Mouse (Mus musculus) MEL (cell line): Measurements from ENCODE around the gene Uxs1. TPM values are rescaled to one million over a fixed set of nuclear protein-coding genes. Genes with fewer than 3 reads are reported as not detected.

Experiments used
- DNase-seq: peaks from one replicate; pipeline ENCODE4 v3.0.0; 2011; ENCODE audit warnings: low read depth, low spot score
- H3K27ac ChIP-seq: 2 replicates; pipeline ENCODE4 v1.5.1; 2012; ENCODE audit warnings: low read depth, mild to moderate bottlenecking, control low read depth, low read length, moderate library complexity; ENCODE audit not compliant: control insufficient read depth
- H3K27me3 ChIP-seq, 2 experiments: fragments of 150-350 bp in 1 of 2; sonication (generic) in 1 of 2; 2 replicates each; pipeline ENCODE4 v1.6.1; 2012; ENCODE audit warnings: low read length in 2 of 2, mild to moderate bottlenecking in 2 of 2, improper control_type of control experiment in 1 of 2, moderate library complexity in 1 of 2; ENCODE audit not compliant: insufficient read depth in 2 of 2, control insufficient read depth in 1 of 2
- H3K36me3 ChIP-seq, 2 experiments: 2 replicates each; pipeline ENCODE4 v1.6.1; 2012 to 2014; ENCODE audit warnings: low read length in 2 of 2, improper control_type of control experiment in 1 of 2, inconsistent platforms in 1 of 2, mild to moderate bottlenecking in 1 of 2; ENCODE audit not compliant: insufficient read depth in 2 of 2, control insufficient read depth in 1 of 2
- H3K4me1 ChIP-seq, 2 experiments: fragments of 150-350 bp in 1 of 2; sonication (generic) in 1 of 2; 2 replicates each; pipeline ENCODE4 v1.6.1; 2012; ENCODE audit warnings: low read length in 2 of 2, improper control_type of control experiment in 1 of 2, mild to moderate bottlenecking in 1 of 2; ENCODE audit not compliant: insufficient read depth in 2 of 2, control insufficient read depth in 1 of 2
- H3K4me3 ChIP-seq, 2 experiments: fragments of 150-350 bp in 1 of 2; sonication (generic) in 1 of 2; 2 replicates each; pipeline ENCODE4 v1.5.1; 2012; ENCODE audit warnings: low read depth in 2 of 2, low read length in 2 of 2, mild to moderate bottlenecking in 2 of 2, moderate library complexity in 2 of 2, control low read depth in 1 of 2, improper control_type of control experiment in 1 of 2; ENCODE audit not compliant: control insufficient read depth in 1 of 2, insufficient read depth in 1 of 2
- H3K79me2 ChIP-seq: 2 replicates; pipeline ENCODE4 v1.6.1; 2012; ENCODE audit warnings: mild to moderate bottlenecking, low read length, moderate library complexity; ENCODE audit not compliant: control insufficient read depth, poor library complexity, insufficient read depth
- H3K9ac ChIP-seq: 2 replicates; pipeline ENCODE4 v1.6.1; 2012; ENCODE audit warnings: low read depth, mild to moderate bottlenecking, control low read depth, low read length, moderate library complexity; ENCODE audit not compliant: control insufficient read depth, poor library complexity, severe bottlenecking
- H3K9me3 ChIP-seq: fragments of 150-350 bp; sonication (generic); replicated peaks from 2 replicates; pipeline ENCODE4 v1.6.1; 2012; ENCODE audit warnings: mild to moderate bottlenecking, low read length, improper control_type of control experiment, moderate library complexity; ENCODE audit not compliant: insufficient read depth
- BHLHE40 ChIP-seq: IDR thresholded peaks from 2 replicates; pipeline ENCODE4 v1.6.1; 2012; ENCODE audit warnings: low read depth, mild to moderate bottlenecking, inconsistent platforms, low read length, improper control_type of control experiment, borderline replicate concordance
- CHD1 ChIP-seq: IDR thresholded peaks from 2 replicates; pipeline ENCODE4 v1.6.1; 2012; ENCODE audit warnings: low read depth, mild to moderate bottlenecking, inconsistent platforms, low read length, improper control_type of control experiment
- CTCF ChIP-seq, 3 experiments: IDR thresholded peaks in 2 of 3; conservative IDR thresholded peaks in 1 of 3; 2 replicates each; pipeline ENCODE4 v1.5.1; 2011 to 2012; ENCODE audit warnings: low read length in 3 of 3, low read depth in 2 of 3, mild to moderate bottlenecking in 2 of 3, improper control_type of control experiment in 1 of 3, inconsistent platforms in 1 of 3, mixed read lengths in 1 of 3, moderate library complexity in 1 of 3; ENCODE audit not compliant: control insufficient read depth in 1 of 3, insufficient read depth in 1 of 3, poor library complexity in 1 of 3, severe bottlenecking in 1 of 3
- ELF1 ChIP-seq: IDR thresholded peaks from 2 replicates; pipeline ENCODE4 v1.6.1; 2014; ENCODE audit warnings: low read depth, mild to moderate bottlenecking, inconsistent platforms, low read length, improper control_type of control experiment, moderate library complexity
- GATA1 ChIP-seq: IDR thresholded peaks from 2 replicates; pipeline ENCODE4 v1.6.1; 2011; ENCODE audit warnings: low read depth, low read length, improper control_type of control experiment
- HCFC1 ChIP-seq: IDR thresholded peaks from 2 replicates; pipeline ENCODE4 v1.6.1; 2012; ENCODE audit warnings: low read depth, mild to moderate bottlenecking, inconsistent platforms, low read length, improper control_type of control experiment, moderate library complexity
- KAT2A ChIP-seq: conservative IDR thresholded peaks from 2 replicates; pipeline ENCODE4 v1.6.1; 2012; ENCODE audit warnings: low read depth, low read length, improper control_type of control experiment, inconsistent platforms
- MAFK ChIP-seq: IDR thresholded peaks from 2 replicates; pipeline ENCODE4 v1.6.1; 2011; ENCODE audit warnings: low read depth, mild to moderate bottlenecking, low read length, improper control_type of control experiment, borderline replicate concordance
- MAX ChIP-seq: IDR thresholded peaks from 2 replicates; pipeline ENCODE4 v1.6.1; 2011; ENCODE audit warnings: low read length, improper control_type of control experiment
- MAZ ChIP-seq: IDR thresholded peaks from 2 replicates; pipeline ENCODE4 v1.6.1; 2012; ENCODE audit warnings: low read depth, mild to moderate bottlenecking, inconsistent platforms, low read length, improper control_type of control experiment
- MEF2A ChIP-seq: IDR thresholded peaks from 2 replicates; pipeline ENCODE4 v1.6.1; 2014; ENCODE audit warnings: low read depth, mild to moderate bottlenecking, inconsistent platforms, low read length, improper control_type of control experiment; ENCODE audit not compliant: poor library complexity, insufficient replicate concordance, severe bottlenecking; ENCODE audit errors: extremely low read depth
- MYC ChIP-seq: IDR thresholded peaks from 2 replicates; pipeline ENCODE4 v1.6.1; 2011; ENCODE audit warnings: low read depth, mild to moderate bottlenecking, low read length, improper control_type of control experiment, moderate library complexity
- NELFE ChIP-seq: IDR thresholded peaks from 2 replicates; pipeline ENCODE4 v1.6.1; 2011; ENCODE audit warnings: low read depth, low read length, improper control_type of control experiment
- POLR2AphosphoS2 ChIP-seq: IDR thresholded peaks from 2 replicates; pipeline ENCODE4 v1.6.1; 2011; ENCODE audit warnings: low read length, improper control_type of control experiment
- RAD21 ChIP-seq: IDR thresholded peaks from 2 replicates; pipeline ENCODE4 v1.6.1; 2011; ENCODE audit warnings: mild to moderate bottlenecking, low read depth, low read length, improper control_type of control experiment
- RCOR1 ChIP-seq: IDR thresholded peaks from 2 replicates; pipeline ENCODE4 v1.6.1; 2012; ENCODE audit warnings: low read depth, mild to moderate bottlenecking, inconsistent platforms, low read length, improper control_type of control experiment
- SIN3A ChIP-seq: IDR thresholded peaks from 2 replicates; pipeline ENCODE4 v1.6.1; 2012; ENCODE audit warnings: low read length, improper control_type of control experiment, inconsistent platforms
- TAL1 ChIP-seq: IDR thresholded peaks from 2 replicates; pipeline ENCODE4 v1.6.1; 2012; ENCODE audit warnings: mild to moderate bottlenecking, inconsistent platforms, low read length, moderate library complexity, mixed read lengths
- TCF12 ChIP-seq: IDR thresholded peaks from 2 replicates; pipeline ENCODE4 v1.6.1; 2014; ENCODE audit warnings: low read depth, mild to moderate bottlenecking, inconsistent platforms, low read length, improper control_type of control experiment, moderate library complexity
- polyA plus RNA-seq, 2 experiments: library from polyadenylated mRNA; stranded (reverse) in 1 of 2; unstranded in 1 of 2; fragments of >175 nt in 1 of 2; fragments of >200 nt in 1 of 2; gene quantifications; 2 replicates each; pipeline versions ENCODE4 v1.2.1 to v1.2.4; 2012; ENCODE audit warnings: low replicate concordance in 2 of 2, low read depth in 1 of 2; ENCODE audit not compliant: insufficient read length in 2 of 2, insufficient read depth in 1 of 2, missing spikeins in 1 of 2
- total RNA-seq: library from RNA; depleted of rRNA; stranded (reverse); fragments of 300-350 nt; gene quantifications from 2 replicates; pipeline ENCODE4 v1.2.3, GENCODE M21; 2012

The Uxs1 gene
- total and polyA plus RNA-seq, 3 experiments = 16.9 to 26.2 TPM; not detected in 1

- Histone ChIP-seq H3K9me3 (no peaks in the 10 kb centered on the region), H3K9ac (no peak overlapping the region), H3K4me1 (peaks cover 15 to 21% of the 10 kb centered on the region in 2 experiments), H3K27me3 (no peaks in the 10 kb centered on the region), H3K4me3 (no peak overlapping the region), H3K79me2 (peaks cover 46% of the 10 kb centered on the region), H3K36me3 (peaks cover 3 to 46% of the 10 kb centered on the region in 2 experiments; a peak in 3 of 4 replicates), H3K27ac (no peak overlapping the region)
- DNase-seq = no peak
- TF ChIP-seq POLR2AphosphoS2 = no peak
- no peak for TF ChIP-seq MYC
- TF ChIP-seq MAX = no peak
- no peak for TF ChIP-seq CHD1
- TF ChIP-seq MAZ = no peak
- TF ChIP-seq MEF2A = no peak
- TF ChIP-seq CTCF (IDR thresholded peaks at IDR 0.05 in 2 of 3, conservative IDR thresholded peaks at IDR 0.05 in 1 of 3; ENCODE audit: control insufficient read depth in 1 of 3, insufficient read depth in 1 of 3, low read depth in 2 of 3, low read length in 3 of 3, poor library complexity in 1 of 3, severe bottlenecking in 1 of 3) = no peak
- TF ChIP-seq MAFK = no peak
- no peak for TF ChIP-seq TCF12
- TF ChIP-seq BHLHE40 = no peak
- TF ChIP-seq HCFC1 = no peak
- no peak for TF ChIP-seq RCOR1
- TF ChIP-seq ELF1 = no peak
- TF ChIP-seq TAL1 = no peak
- TF ChIP-seq KAT2A = no peak
- no peak for TF ChIP-seq GATA1
- no peak for TF ChIP-seq NELFE
- no peak for TF ChIP-seq SIN3A
- TF ChIP-seq RAD21 = no peak
Observed at GRCm38 (mm10) chr1:43823406-43823805, 4.2 kb downstream of the Uxs1 start.

- H3K4me1 ChIP-seq = peaks cover 15 to 21% of the 10 kb centered on the region in 2 experiments
- H3K27me3 ChIP-seq = no peaks in the 10 kb centered on the region
- H3K9ac ChIP-seq = no peak overlapping the region
- no peak overlapping the region; the same call in 1 of the 2 replicates for H3K27ac ChIP-seq
- no peaks in the 10 kb centered on the region for H3K9me3 ChIP-seq
- TF ChIP-seq MAX = no peak
- no peak for DNase-seq
- peaks cover 47% of the 10 kb centered on the region for H3K79me2 ChIP-seq
- H3K4me3 ChIP-seq = no peak overlapping the region
- peaks cover 3 to 44% of the 10 kb centered on the region in 2 experiments; a peak in 3 of 4 replicates for H3K36me3 ChIP-seq
Observed at GRCm38 (mm10) chr1:43822586-43822985, 5.0 kb downstream of the Uxs1 start.
